Mouse (Mus musculus): ENCODE data around the gene Adam15. TPM values are rescaled to one million over a fixed set of nuclear protein-coding genes. Genes with fewer than 3 reads are reported as not detected.

Gene Adam15
- polyA plus RNA-seq, 1 experiment, result 63.6 TPM

DNA sequence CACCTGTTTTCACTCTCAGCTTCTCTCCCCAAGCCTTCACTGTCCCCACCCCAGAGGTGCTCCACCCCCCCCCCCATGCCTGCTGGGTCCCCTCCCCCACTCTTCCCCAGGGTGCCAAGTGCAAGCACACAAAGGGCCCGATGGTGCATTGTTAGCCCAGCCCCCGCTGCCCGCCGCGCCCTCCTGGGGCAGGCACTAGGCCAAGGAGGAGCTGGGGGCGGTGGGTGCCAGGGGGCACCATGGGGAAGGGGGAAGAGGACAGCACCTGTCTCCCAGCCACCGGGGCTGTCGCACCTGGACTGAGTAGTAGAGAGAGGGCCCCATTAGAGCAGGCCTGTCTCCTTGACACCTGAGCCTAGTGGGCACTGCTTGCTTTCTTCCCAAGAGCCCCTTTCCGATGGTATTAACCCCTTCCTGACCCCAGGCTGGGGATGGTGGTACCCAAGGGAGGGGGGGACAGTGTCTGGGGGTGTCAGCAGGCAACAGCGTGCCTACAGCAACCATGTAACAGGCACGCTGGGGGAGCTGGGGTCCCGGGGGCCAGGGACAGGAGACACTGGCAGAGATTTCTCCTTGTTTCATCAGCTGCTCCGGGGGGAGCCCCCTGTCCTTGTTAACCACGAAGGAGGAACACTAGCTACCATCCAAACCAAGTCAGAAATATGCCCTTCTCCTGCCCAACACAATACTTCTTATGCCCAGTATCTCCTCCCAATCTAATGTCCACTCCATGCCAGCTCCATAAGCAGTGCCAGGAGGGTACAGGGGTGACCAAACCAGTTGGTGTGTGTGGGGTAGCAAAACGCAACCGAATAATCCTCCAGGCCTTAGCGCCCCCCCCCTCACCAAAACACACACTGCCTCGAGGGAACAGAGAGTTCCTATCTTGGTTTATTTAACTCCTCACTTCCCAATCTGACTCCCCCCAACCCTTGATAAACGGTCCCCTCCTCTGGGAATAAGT is 41.2 kb upstream of the Adam15 start:
- DNase-seq (ENCODE audit: low read depth), result no peak
- TF ChIP-seq POLR2A (IDR thresholded peaks at IDR 0.05; ENCODE audit: borderline replicate concordance, extremely low read depth, insufficient read depth, insufficient read length, poor library complexity, severe bottlenecking) (no peak), CTCF (IDR thresholded peaks at IDR 0.05; ENCODE audit: borderline replicate concordance, extremely low read depth, insufficient read depth, insufficient read length) (no peak)

DNA sequence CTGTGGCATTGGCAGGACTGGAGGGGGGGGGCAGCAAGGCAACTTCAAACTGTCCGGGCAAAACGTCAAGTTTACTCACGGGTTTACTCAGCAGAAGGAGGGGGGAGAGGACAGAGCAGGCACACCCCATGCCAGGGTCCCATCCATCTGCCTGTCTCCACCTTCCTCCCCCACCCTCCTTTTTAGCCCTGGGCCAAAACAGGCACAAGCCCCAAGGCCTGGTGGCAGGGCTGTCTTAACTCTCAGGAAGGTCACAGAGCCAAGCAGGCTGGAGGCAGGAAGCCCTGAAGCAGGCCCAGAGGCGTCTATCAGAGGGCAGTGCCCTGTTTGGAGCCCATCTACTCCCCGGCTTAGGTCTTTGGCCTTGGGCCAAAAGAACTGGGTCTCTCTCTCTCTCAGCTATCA is 40.3 kb upstream of the Adam15 start:
- peak; percentile 16 for DNase-seq (ENCODE audit: low read depth)

DNA sequence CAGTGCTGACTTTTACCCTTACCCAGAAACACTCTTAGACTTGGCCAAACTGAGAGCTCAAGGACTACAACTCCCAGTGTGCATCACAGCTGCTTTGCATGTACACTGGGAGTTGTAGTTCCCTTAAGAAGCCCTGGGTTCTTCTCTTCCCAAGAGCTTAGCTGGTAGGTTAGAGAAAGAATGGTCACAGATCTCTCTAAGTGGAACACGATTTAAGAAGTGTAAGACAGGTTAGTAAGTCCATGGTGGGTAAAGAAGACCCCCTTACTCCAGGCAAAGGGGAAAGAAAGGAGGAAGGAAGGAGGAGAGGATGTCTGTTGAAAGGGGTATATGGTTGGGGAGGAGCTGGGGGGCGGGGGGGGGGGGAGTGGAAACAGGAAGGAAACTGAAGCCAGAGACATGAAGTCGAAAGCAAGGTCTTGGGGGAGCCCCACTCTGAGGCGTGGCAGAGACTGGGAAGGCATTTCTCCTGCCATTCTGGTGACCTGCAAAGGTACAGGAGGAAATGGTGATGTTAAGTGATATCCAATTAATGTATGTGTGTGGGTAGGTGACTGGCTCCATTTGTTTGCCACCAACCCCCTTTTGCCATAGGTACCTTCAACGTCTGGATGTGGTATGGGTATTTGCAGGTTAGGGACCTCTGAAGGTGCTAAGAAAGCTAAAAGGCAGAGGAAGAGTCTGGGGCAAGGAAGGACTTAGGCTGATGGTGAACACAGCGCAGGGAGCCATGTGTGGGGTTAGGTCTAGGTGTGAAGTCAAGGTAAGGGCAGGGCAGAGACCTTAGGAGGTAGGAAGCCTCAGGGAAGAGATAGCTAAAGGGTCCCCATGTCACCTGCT is 39.3 kb upstream of the Adam15 start:
- TF ChIP-seq CTCF (IDR thresholded peaks at IDR 0.05; ENCODE audit: borderline replicate concordance, extremely low read depth, insufficient read depth, insufficient read length), result no peak
- TF ChIP-seq POLR2A (IDR thresholded peaks at IDR 0.05; ENCODE audit: borderline replicate concordance, extremely low read depth, insufficient read depth, insufficient read length, poor library complexity, severe bottlenecking), result no peak

More for the DNA sequence above, 40.3 kb upstream of the Adam15 start:
- TF ChIP-seq POLR2A (IDR thresholded peaks at IDR 0.05; ENCODE audit: borderline replicate concordance, extremely low read depth, insufficient read depth, insufficient read length, poor library complexity, severe bottlenecking) (no peak), CTCF (IDR thresholded peaks at IDR 0.05; ENCODE audit: borderline replicate concordance, extremely low read depth, insufficient read depth, insufficient read length) (no peak)

DNA sequence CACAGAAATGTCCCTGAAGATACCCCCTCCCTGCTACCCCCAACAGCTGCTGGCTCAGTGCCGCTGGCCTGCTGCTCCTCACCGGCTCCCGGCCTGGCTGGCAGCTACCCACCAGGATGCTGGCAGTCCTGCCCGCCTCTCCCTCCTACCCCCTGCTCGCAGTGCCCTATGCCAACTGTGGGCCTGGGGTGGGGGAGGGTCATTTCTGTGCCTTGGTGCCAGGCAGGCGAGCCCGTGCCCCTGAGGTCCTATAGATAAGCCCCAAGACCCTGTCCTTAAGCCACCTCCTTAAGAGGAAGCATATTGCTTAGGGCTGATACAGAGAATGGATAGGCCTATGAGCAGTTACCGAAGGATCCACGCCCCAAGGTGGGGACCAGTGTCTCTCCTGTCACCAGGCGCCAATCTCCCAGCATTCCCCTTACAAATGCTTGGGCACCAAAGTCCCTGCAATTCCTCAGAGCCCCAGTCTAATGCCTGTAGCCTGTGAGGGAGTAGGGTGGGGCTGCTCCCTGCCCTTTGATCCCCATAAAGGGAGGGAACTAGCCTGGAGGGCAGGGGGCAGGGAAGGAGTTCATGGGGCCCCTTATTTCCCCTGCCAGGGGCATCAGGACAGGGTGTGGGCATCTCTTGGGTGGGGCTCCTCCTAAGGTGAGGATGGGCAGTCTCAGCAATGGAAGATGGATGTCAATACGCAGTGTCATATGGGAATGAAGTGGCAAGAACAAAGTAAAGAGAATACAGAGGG is 38.5 kb upstream of the Adam15 start:
- no peak for TF ChIP-seq POLR2A (IDR thresholded peaks at IDR 0.05; ENCODE audit: borderline replicate concordance, extremely low read depth, insufficient read depth, insufficient read length, poor library complexity, severe bottlenecking)
- no peak for TF ChIP-seq CTCF (IDR thresholded peaks at IDR 0.05; ENCODE audit: borderline replicate concordance, extremely low read depth, insufficient read depth, insufficient read length)
- peak; percentile 64 for DNase-seq (ENCODE audit: low read depth)

More for the DNA sequence above, 39.3 kb upstream of the Adam15 start:
- peak; percentile 82 for DNase-seq (ENCODE audit: low read depth)

DNA sequence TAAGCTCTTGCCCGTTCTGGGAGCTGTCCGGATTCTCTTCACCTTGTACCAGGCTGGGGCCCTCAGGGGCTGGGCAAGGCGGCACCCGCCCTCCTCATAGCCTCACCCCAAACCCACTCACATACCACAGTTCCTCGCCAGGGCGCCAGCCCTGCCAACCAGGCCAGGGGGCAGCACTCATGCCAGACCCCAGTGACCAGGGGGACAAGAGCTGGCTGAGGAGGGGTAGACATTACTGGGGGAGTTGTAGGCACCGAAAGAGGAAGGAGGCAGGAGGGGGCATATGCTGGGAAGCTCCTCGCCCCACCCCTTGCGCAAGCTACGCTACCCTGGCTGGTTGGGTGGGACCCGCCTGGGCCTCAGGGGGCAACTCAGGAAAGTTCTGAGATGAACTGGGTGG is 37.8 kb upstream of the Adam15 start:
- TF ChIP-seq CTCF (IDR thresholded peaks at IDR 0.05; ENCODE audit: borderline replicate concordance, extremely low read depth, insufficient read depth, insufficient read length), result no peak
- TF ChIP-seq POLR2A (IDR thresholded peaks at IDR 0.05; ENCODE audit: borderline replicate concordance, extremely low read depth, insufficient read depth, insufficient read length, poor library complexity, severe bottlenecking), result no peak

DNA sequence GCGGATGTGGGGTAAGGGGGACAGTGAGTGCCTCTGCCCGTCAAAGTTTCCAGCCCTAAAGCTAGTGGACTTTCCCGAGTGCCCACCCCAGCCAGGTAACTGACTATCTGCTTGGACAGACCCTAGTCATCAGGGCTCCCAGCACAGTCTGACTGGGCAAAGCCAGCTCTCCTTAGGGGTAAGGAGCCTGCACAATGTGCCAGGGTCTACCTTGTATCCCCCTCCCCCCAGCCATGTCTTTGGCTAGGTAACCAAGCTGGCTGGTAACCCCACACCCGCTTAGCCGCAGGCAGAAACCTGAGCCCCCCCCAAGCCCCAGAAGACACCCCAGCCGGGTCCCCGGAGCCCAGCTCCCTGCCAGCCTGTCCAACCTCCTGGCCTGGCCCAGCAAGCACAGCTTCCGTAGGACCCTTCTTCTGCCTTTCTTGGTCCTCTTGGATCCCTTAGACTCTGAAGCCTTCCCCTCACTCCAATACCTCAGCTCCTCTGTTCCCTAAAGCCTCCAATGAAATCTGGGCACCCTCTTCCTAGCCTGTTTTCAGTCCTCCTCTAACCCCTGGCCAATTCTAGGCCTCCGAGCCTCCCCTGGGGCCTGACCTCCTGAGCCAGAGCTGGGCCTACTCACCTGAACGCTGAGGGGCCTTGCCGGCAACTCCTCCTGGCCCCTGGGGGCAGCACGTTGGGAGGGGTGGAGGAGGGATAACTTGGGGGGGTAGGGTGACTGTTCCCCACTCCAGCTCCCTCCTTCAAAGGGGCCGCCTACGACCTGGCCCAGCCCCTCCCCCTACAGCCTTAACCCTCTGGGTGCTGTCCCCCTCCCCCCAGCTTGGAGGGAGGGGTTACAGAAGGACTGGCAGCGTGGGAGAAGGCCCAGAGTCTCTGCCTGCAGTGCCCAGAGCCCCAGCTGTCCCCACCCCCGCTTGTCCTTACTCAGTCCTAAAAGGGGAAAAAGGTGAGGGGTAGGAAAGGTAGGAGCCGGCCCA is 36.9 kb upstream of the Adam15 start:
- no peak for TF ChIP-seq CTCF (IDR thresholded peaks at IDR 0.05; ENCODE audit: borderline replicate concordance, extremely low read depth, insufficient read depth, insufficient read length)
- TF ChIP-seq POLR2A (IDR thresholded peaks at IDR 0.05; ENCODE audit: borderline replicate concordance, extremely low read depth, insufficient read depth, insufficient read length, poor library complexity, severe bottlenecking), result no peak
- no peak for DNase-seq (ENCODE audit: low read depth)

More for the DNA sequence above, 37.8 kb upstream of the Adam15 start:
- DNase-seq (ENCODE audit: low read depth), result no peak

DNA sequence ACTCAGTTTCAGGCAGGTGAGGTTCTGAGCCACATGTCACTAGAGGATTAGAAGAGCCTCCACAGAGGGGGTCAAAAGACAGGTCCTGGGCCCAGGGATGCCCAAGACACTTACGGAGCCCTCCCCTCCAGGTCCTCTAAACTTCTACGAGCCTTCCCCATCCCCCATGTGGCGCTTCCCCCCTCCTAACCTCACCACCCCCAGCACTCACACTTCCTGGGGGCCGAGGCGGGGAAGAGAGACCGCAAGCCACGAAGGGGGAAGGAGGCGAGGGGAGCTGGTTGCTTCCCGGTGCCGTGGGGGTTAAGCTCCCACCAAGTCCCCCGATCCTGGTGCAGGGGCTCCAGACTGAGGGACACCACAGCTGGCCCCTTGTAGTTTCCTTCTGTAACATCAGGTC is 35.7 kb upstream of the Adam15 start:
- TF ChIP-seq CTCF (IDR thresholded peaks at IDR 0.05; ENCODE audit: borderline replicate concordance, extremely low read depth, insufficient read depth, insufficient read length) (no peak), POLR2A (IDR thresholded peaks at IDR 0.05; ENCODE audit: borderline replicate concordance, extremely low read depth, insufficient read depth, insufficient read length, poor library complexity, severe bottlenecking) (no peak)
- DNase-seq (ENCODE audit: low read depth), result no peak

DNA sequence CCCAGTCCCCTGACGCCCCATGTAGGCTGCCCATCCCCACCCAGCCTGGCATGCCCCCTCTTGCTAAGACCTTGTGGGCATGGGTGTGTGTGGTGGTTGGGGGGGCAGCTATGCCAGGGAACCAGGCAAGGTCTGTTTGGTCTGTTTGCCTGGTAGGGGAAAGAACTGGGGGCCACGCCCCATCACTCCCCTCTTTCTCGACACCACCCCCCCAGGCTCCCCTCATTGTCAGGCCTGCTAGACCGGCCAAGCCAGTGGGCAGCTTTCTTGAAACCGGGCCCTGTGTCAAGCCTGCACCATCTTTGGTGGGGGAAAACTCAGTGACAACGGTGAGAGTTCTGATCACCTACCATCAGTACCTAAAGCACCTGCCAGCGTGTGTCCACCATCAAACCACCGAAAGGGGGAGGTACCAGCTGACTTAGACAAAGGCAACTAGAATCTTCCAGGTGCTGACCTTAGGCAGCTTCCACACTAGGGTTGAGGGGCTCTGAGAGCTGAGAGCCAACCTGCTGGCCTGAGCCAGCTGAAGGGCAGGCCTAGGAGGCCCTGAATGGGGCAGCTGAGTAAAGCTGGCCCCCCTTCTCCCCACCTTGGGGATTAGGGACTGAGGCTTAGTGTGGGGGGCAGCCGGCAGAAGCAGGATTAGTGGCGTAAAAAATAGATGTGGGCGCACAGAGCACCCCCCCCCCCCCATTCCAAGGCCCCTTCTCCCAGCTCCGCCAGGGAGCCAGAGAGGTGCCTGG is 34.7 kb upstream of the Adam15 start:
- DNase-seq (ENCODE audit: low read depth), result peak; percentile 14
- TF ChIP-seq POLR2A (IDR thresholded peaks at IDR 0.05; ENCODE audit: borderline replicate concordance, extremely low read depth, insufficient read depth, insufficient read length, poor library complexity, severe bottlenecking), result no peak
- TF ChIP-seq CTCF (IDR thresholded peaks at IDR 0.05; ENCODE audit: borderline replicate concordance, extremely low read depth, insufficient read depth, insufficient read length), result no peak

DNA sequence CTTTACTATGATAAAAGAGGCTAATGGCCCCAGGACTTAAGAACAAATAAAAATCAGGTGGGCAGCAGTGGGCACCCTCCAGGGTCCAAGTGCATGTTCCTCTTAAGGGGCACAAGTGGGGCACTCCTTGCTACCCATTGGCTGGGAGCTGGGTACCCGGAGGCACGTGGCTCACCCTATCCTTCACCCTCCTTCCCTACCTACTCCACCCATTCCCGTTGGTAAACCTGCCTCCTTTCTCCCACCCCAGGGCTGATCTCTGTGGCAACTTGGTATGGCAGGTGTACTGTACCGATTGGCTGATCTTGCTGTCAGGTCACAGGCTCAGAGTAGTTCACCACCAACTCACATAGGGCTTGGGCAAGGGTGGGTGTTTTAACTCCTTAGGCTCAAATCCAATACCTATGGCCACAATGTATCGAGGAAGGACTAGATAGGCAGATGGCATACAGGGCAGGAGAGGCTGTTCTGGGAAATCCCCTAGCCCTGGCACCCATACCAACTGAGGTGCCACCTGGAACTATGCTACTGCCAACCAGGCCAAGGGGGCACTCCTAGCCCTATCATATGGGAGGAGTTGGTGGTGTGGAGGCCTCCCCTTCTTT is 34.0 kb upstream of the Adam15 start:
- no peak for DNase-seq (ENCODE audit: low read depth)
- TF ChIP-seq CTCF (IDR thresholded peaks at IDR 0.05; ENCODE audit: borderline replicate concordance, extremely low read depth, insufficient read depth, insufficient read length), result no peak
- no peak for TF ChIP-seq POLR2A (IDR thresholded peaks at IDR 0.05; ENCODE audit: borderline replicate concordance, extremely low read depth, insufficient read depth, insufficient read length, poor library complexity, severe bottlenecking)

All from brain, embryonic 14.5 days (tissue).